Mouse (Mus musculus) B cell, adult 2 months (primary cell): Measurements from ENCODE around the gene Gmds.

Source experiments
- DNase-seq, 2 experiments: peaks; one replicate each; pipeline ENCODE4 v3.0.0; 2022

The Gmds gene

GRCm38 (mm10) chr13:31943482-31944275 lies 394.9 kb downstream of the Gmds start:
- DNase-seq, result no peak

- no peak for DNase-seq
Measured at GRCm38 (mm10) chr13:31929299-31929698, 409.2 kb downstream of the Gmds start.

- no peak for DNase-seq
Measured at GRCm38 (mm10) chr13:31926599-31926998, 411.9 kb downstream of the Gmds start.

DNA sequence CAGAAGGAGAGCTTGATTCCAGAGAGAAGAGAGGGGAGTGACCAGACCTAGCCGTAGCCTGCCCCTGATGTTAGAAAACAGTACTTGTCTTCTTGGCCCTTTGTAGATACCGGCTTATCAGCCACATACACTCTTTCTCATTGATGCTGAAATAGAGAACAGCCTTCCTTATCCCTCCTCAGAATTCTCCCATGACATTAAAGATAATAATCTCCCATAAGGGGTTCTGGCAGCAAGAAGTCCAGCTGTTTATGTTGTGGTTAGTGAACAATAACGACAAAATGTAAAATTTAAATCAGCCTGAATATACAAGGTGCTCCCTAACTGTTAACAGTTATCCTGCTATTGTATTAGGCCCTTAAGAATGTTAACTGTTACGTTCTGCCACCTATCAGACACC lies 414.0 kb downstream of the Gmds start:
- DNase-seq, result no peak

DNA sequence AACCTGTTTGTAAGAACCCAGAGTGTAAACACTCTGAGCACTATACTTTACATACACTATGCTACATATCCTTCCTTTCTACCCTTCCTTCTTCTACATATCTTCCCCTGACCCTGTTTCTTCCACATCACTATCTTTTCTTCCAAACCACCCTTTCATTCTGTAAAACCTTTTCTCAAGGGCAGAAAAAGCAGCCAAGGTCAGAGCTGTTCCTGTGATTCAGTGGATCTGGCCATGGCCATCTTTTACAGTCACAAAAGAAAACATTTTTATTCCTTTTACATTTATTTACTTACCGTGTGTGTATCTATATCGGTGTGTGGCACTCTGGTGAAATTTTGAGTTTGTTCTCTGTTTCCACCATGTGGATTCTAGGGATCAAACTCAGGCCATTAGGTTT lies 418.8 kb downstream of the Gmds start:
- DNase-seq, result no peak

- no peak for DNase-seq
Measured at GRCm38 (mm10) chr13:31917387-31917786, 421.2 kb downstream of the Gmds start.

- no peak for DNase-seq
Measured at GRCm38 (mm10) chr13:31915748-31916147, 422.8 kb downstream of the Gmds start.

GRCm38 (mm10) chr13:31914901-31915587 lies 423.5 kb downstream of the Gmds start:
- DNase-seq, result no peak

- no peak for DNase-seq
Measured at GRCm38 (mm10) chr13:31911956-31912355, 426.6 kb downstream of the Gmds start.

DNA sequence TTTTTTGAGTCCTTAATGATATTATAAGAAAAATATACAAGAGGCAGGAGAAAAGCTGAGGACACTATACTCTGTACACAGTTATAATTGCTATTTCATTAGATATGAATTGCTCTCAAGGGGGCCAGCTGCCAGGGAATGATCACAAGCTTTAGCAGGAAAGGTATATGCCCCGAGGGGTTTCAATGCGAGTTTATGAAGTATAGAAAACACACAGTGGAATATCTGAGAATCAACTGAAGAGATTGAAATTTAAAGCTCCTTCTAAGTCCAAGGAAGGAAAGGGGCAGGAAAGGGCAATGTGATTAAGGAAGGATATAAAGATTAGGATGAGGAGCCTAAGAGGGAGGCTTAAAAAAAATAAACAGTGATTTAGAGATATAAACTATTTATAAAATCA lies 427.2 kb downstream of the Gmds start:
- DNase-seq, result no peak

GRCm38 (mm10) chr13:31909031-31909430 lies 429.5 kb downstream of the Gmds start:
- DNase-seq, result no peak

GRCm38 (mm10) chr13:31906514-31906913 lies 432.0 kb downstream of the Gmds start:
- DNase-seq, result no peak

DNA sequence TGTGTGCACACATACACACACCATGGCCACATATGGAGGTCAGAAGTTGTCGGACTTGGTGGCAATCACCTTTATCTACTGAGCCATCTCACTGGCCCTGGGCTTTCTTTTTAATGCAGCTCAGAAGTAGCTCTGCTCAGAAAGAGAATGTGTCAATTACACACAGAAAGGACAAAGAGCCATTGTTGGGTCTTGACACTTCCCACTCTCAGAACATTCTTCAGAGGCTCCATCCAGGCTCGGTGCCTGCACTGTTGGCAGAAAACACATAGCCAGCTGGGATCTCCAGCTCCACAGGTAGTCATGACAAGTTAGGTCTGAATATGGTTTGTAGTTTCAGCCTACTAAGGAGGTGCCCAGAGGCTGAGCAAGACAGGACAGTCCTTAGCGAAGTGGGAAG lies 438.3 kb downstream of the Gmds start:
- no peak for DNase-seq

DNA sequence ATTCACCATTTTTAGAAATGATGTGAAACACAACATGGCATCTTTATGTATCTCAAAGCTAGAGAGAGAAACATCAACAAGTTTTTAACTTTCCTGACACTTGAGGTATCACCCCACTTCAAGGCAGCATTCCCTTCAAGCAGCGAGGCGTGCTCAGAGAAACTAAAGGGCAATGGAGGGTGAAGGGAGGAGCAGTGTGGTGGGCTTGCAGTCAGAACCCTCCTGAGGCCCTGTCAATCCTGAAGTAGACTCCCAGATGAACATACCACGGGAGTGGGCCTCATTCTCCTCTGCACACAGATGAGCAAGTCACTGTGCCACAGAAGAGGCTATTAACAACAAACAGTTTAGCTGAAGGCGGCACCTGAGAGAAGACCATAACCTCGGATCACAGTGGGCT lies 439.1 kb downstream of the Gmds start:
- DNase-seq, result no peak

GRCm38 (mm10) chr13:31897493-31897892 lies 441.0 kb downstream of the Gmds start:
- no peak for DNase-seq

DNA sequence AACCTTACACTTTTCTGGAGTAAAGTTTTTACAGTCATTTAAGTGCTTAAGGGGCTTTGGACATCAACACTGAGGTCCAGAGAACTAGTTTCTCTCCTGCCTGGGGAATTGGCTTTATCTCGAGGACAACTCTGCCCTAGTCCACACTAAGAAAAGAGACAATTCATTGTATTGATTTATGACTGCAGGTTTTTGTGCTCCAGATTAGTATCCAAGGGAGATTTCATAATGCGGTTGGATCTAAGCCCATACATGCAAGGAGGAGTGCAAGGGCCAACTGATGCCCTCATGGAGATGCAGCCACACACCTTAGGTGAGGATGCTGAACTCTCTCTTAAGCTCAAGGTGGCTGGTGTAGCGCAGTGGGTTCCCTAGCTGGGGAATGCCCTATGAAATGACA lies 444.0 kb downstream of the Gmds start:
- DNase-seq, result no peak

DNA sequence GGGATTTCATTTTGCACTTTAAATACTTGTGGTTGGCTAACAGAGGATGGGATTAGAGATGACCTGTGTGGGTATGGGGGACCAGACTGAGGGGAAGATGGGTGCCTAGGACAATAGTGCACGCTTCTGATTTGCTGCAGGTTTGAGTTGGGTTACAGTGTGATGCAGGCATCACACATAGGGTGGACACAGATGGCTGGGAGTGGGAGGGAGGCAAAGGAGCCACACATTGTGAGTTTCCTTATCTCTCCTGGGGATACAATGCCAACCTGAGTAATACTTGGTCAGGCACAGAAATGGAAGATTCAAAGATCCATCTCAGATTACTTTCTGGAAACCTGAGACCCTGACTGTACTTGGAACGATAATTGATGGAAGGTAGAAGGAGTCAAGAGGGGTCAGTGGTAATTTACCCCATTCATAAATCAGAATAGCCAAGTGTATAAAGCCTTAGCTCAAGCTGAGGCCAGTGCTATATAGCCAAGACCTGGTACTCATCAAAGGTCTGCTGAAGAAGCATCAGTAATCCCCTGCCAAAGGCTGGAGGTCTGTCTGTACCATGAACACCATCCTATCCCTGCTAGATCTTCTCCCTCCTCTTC lies 445.5 kb downstream of the Gmds start:
- DNase-seq, result no peak

DNA sequence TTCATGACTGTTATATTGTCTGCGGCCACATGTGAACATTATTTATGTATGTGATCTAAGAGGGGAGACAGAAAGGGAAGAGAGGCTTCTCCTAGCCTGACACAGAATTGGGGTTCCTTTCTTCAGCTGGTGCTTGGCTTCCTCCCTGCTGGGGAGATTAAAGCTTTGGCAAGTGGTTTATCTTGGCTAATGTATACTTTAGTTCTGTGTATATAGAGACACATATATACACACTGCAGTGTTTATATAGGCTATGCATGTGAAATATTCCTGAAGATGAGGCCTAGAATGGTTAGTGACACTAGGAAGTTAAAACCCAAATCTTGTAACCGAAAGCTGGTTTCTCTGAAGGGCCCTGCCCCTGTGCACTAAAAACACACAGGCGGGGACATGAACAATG lies 450.0 kb downstream of the Gmds start:
- no peak for DNase-seq

DNA sequence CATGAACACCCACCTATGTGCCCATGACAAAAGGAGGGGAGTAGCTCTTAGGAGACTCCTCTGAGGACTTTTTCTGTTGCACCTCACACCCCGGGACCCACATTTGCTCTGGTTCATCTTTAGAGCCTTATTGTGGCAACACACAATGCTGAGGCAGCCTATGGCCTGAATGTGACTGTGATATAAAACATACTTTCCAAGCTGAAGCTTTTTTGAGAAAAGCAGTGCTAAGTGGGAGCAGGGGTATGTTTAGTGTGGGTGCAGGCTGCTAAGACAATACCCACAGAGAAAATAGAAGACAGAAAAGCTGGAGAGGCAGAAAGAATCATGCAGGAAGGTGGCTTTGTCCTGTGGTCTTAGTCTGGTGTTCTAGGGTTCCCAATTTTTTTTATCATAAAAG lies 452.8 kb downstream of the Gmds start:
- no peak for DNase-seq

DNA sequence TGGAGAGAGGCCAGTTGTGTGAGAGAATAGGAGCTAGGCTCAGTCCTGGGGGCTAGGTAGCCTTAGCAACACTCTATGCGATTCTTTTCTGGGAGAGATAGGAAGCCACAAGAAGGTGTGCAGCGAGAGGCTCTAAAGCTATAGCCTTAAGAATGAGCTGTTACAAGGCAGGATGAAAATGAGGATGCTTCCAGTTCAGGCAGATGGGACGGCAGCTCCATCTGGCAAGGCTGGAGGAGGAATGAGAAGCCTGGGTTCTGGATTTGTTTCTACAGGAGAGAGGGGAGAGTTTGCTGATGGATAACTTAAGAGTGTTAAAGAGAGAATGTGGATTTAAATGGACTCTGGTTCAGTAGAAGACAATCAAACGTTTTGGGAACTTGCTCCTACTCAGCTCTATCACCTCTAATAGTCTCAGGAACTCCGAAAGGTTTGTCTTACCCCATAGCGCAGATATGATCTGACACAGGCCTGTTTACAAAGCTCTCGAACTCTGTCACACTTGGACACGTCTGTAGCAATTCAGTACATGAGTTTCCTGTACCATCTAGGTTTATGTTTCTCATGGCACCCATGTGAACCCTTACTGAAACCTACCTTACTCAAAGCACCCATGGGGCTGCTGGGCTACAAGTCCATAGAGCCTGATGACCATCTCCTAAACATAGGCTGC lies 459.6 kb downstream of the Gmds start:
- no peak for DNase-seq

DNA sequence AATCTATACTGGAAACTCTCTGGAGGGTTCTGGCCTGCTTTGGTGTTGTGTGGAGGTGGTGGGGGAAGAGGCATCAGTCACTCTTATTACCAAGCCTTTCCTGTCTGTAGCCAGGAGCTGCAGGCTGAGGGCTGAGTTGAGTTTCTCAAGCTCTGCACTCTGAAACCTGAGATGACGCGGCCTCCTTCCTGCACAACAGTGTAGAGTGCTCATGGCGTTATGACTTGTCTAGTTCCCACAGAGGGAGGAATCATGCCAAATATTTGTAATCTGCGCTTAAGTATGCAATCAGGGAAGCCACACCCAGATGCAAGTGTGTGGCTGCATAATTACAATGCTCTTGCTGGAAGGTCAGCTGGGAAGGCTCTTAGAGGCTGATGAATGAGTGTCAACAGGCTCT lies 461.5 kb downstream of the Gmds start:
- DNase-seq, result no peak

- no peak for DNase-seq
Measured at GRCm38 (mm10) chr13:31874427-31874826, 464.1 kb downstream of the Gmds start.

GRCm38 (mm10) chr13:31873269-31873668 lies 465.3 kb downstream of the Gmds start:
- no peak for DNase-seq

DNA sequence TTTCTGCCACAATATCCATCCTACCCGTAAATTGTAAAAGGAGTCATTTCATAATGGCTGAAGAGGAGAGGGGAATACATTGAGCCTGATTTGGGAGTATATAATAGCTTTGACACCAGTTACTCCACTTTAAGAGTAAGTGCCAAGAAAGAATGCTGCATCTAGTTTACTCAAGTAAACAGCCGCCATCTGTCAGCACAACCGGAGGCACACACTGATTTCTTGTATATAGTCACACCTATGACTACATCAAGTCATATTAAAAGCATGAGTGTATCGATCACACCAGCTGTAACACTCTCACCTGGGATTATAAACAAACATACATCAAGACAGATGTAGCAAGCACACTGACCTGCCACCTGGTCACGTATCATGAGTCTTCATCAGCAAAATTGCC lies 473.8 kb downstream of the Gmds start:
- no peak for DNase-seq
